Mouse (Mus musculus) lung, adult 2 months (tissue): ENCODE measurements at regions not wholly inside any gene's neighbourhood (a gene's known extent, or its start where the extent isn't known, plus 50 kb on each side); places are given as distances from the start of the nearest gene placed in this dataset.

Source experiments
- DNase-seq: peaks from one replicate; pipeline ENCODE4 v3.0.0; 2022
- H3K4me1 ChIP-seq: fragments of 200-500 bp; 2 replicates; pipeline ENCODE4 v1.6.1; 2011; ENCODE audit warnings: low read length; ENCODE audit not compliant: control insufficient read depth, insufficient read depth
- H3K4me3 ChIP-seq: fragments of 200-500 bp; replicated peaks from 2 replicates; pipeline ENCODE3; 2011; ENCODE audit warnings: low read depth, mild to moderate bottlenecking, control low read depth, low read length; ENCODE audit errors: extremely low read depth
- CTCF ChIP-seq: fragments of 200-500 bp; IDR thresholded peaks from 2 replicates; pipeline ENCODE4 v1.5.1; 2011; ENCODE audit warnings: mild to moderate bottlenecking, low read length, control low read depth; ENCODE audit not compliant: insufficient read depth
- POLR2A ChIP-seq: fragments of 200-500 bp; IDR thresholded peaks from 2 replicates; pipeline ENCODE4 v1.6.1; 2011; ENCODE audit warnings: low read depth, mild to moderate bottlenecking, control low read depth, low read length, borderline replicate concordance; ENCODE audit errors: extremely low read depth
- WGBS: fragments of 180-500 bp; shearing (Covaris S2); methylation state at CpG from one replicate; pipeline ENCODE4 v1.1.7; 2018; 5-methylcytosine and 5-hydroxymethylcytosine counted together

GRCm38 (mm10) chr4:106144351-106145116, 171.5 kb upstream of the Usp24 start:
- Histone ChIP-seq H3K4me3 (no peak overlapping the region), H3K4me1 (no peaks in the 10 kb centered on the region)
- 62% methylated on average over 7 of the region's 7 CpGs for WGBS
- TF ChIP-seq CTCF: no peak
- no peak for TF ChIP-seq POLR2A
- DNase-seq: no peak

DNA sequence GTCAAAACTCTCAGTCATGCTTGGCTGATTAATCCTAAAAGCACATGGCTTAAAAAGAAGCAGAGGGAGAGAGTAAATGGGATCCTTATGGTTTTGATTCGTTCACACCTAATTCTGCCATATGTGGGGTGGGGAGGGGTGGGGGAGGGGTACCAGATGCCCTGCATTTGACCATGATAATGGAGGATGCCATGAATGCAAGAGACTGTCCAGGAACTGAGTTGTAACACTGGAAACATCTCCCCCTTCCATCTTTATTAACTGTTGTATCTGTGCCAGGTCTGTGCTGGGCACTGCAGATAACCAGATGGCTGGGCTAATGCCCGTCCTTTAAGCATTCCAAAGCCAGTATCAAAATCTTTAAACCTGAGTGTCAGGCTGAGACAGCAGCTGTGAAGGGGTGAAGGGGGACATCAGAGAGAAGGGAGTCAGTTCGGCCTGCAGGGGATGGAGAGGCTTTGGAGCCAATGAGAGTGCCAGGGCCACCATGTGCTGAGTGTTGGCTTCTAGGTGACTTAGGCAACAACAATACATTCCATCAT, 169.0 kb upstream of the Usp24 start:
- 65% methylated on average over 3 of the region's 3 CpGs for WGBS
- DNase-seq: no peak
- no peak for TF ChIP-seq POLR2A
- no peak for TF ChIP-seq CTCF

DNA sequence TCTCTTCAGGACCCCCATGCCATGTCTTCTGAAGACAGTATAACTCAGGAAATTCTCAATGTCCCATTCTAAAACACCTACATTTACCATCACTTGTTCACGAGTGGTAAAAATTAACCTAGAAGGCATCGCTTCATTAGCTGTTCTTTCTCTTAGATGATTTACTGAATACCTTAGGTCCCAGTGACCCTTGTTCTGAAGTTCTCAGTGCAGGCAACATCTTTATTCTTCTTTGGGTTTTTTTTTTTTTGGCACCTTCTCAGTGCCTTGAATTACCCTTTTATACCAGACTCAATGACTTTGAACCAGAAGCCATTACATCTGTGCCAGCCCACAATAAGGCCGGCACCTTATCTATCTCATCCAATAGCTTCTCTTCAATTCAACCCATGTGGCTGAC, 167.1 kb upstream of the Usp24 start:
- Histone ChIP-seq H3K4me1 (no peaks in the 10 kb centered on the region), H3K4me3 (no peak overlapping the region)
- DNase-seq: no peak
- TF ChIP-seq POLR2A: no peak
- no peak for TF ChIP-seq CTCF
- 97% methylated on average over 3 of the region's 3 CpGs for WGBS

More for the DNA sequence above, 169.0 kb upstream of the Usp24 start:
- H3K4me3 ChIP-seq: no peak overlapping the region
- no peaks in the 10 kb centered on the region for H3K4me1 ChIP-seq

DNA sequence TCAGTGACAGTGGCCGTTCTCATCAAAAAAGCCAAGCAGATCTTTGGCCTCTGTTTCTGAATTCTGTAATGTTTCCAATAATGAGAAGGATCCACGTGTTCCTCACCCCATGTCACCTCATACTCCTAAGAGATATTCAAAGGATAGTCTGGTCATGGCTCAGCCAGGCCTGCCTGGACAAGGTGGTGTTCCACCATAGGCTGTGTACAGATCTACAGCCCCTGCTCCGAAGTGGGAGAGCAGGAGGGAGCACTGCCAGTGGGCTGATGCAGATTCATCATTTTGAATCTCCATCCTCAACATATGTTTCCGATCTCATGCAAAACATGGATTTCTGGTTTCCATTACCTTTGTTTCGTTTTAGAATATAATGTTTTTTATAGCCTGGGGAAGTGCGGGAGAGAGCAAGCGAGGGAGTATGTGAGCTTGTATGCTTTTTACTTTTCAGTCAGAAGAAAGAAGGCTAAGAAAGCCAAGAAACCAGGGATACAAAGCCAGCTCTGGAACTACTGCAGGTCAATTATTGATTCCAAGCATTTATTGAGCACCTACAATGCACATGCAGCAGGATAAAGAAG, 166.5 kb upstream of the Usp24 start:
- H3K4me1 ChIP-seq: no peaks in the 10 kb centered on the region
- TF ChIP-seq CTCF (no peak), POLR2A (no peak)
- no peak for DNase-seq
- no peak overlapping the region for H3K4me3 ChIP-seq
- 84% methylated on average over 7 of the region's 7 CpGs for WGBS

GRCm38 (mm10) chr4:106150775-106151174, 165.2 kb upstream of the Usp24 start:
- 72% methylated on average over 14 of the region's 14 CpGs for WGBS
- no peak for TF ChIP-seq CTCF
- no peak for DNase-seq
- Histone ChIP-seq H3K4me3 (no peak overlapping the region), H3K4me1 (no peaks in the 10 kb centered on the region)

- Histone ChIP-seq H3K4me3 (no peak overlapping the region), H3K4me1 (no peaks in the 10 kb centered on the region)
- WGBS: 78% methylated on average over 9 of the region's 9 CpGs
- DNase-seq: no peak
- TF ChIP-seq CTCF: no peak
- no peak for TF ChIP-seq POLR2A
These were observed 158.4 kb upstream of the Usp24 start for GRCm38 (mm10) chr4:106157451-106158179.

DNA sequence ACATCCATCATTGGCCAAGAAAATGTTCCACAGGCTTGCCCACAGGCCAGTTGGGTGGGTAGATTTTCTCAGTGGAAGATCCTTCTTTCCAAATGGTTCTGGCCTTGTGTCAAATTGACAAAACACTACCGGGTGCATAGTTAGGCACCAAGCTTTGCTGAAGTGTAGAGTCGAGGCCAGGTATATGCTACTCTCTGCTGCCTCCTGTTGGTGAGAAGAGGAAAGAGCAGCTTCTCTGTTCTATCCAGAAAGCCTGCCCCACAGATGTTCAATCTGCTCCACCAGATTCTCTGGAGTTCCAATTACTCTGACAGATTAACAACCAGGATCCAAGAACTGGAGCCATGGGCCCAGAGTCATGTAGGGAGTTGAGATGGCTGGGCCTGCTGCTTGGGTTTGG, 154.4 kb upstream of the Usp24 start:
- no peak overlapping the region for H3K4me3 ChIP-seq
- WGBS: 53% methylated on average over 2 of the region's 2 CpGs
- no peak for DNase-seq
- no peak for TF ChIP-seq CTCF
- TF ChIP-seq POLR2A: no peak
- H3K4me1 ChIP-seq: no peaks in the 10 kb centered on the region

DNA sequence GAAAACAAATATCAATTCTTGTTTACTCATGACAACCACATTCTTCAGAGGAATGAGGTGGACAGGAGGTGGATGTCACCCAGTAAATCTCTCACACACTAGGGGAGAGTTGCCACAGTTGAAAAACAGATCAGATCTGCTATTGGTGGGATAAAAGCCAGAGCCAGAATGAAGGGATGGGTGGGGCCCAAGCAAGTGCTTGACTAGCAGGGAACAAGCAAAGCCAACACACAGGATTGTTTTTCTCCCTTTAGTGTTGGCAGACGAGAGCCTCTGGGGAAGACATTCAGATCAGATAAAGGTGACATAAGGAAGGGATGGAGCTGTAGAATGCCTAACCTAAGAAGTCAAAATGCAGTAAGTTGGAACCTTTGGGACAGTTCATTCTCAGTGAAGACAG, 153.5 kb upstream of the Usp24 start:
- TF ChIP-seq CTCF (no peak), POLR2A (no peak)
- H3K4me1 ChIP-seq: no peaks in the 10 kb centered on the region
- DNase-seq: no peak
- no peak overlapping the region for H3K4me3 ChIP-seq
- WGBS: 32% methylated on average over 1 of the region's 1 CpGs

DNA sequence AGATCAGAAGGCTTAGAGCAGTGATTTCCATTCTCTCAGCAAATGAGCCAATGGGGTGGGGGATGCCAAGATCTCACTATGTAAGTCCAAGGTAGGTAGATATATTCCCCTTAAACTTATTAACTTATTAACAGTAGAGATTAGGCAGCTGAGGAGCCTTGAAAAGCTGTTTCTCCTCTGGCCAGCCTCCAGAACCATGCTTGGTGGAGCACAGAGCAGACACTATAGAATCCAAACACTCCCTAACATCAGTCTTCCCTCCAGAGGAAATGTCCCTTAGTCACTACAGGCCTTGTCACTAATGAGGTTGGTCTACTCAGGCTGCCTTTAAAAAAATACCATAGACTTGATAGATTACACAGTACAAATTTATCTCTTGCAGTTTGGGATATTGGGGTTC, 152.8 kb upstream of the Usp24 start:
- TF ChIP-seq CTCF (no peak), POLR2A (no peak)
- DNase-seq: no peak
- H3K4me3 ChIP-seq: no peak overlapping the region
- H3K4me1 ChIP-seq: no peaks in the 10 kb centered on the region

GRCm38 (mm10) chr4:106167716-106168115, 148.3 kb upstream of the Usp24 start:
- H3K4me1 ChIP-seq: no peaks in the 10 kb centered on the region
- no peak for DNase-seq
- TF ChIP-seq CTCF (no peak), POLR2A (no peak)
- H3K4me3 ChIP-seq: no peak overlapping the region
- WGBS: 63% methylated on average over 4 of the region's 4 CpGs
